Mouse (Mus musculus) embryonic fibroblast, embryonic 13.5 days (primary cell): ENCODE data around the gene Dusp18. TPM values are rescaled to one million over a fixed set of nuclear protein-coding genes. Genes with fewer than 3 reads are reported as not detected.

Experiments used
- H3K27ac ChIP-seq: 2 replicates; pipeline ENCODE4 v1.5.1; 2012; ENCODE audit warnings: low read length, control low read depth, inconsistent platforms; ENCODE audit not compliant: insufficient read depth
- H3K4me1 ChIP-seq: 2 replicates; pipeline ENCODE4 v1.6.1; 2011; ENCODE audit warnings: low read length; ENCODE audit not compliant: control insufficient read depth, insufficient read depth
- H3K4me3 ChIP-seq: 2 replicates; pipeline ENCODE4 v1.5.1; 2011; ENCODE audit warnings: mild to moderate bottlenecking, control low read depth, low read length; ENCODE audit not compliant: insufficient read depth
- CTCF ChIP-seq: IDR thresholded peaks from 2 replicates; pipeline ENCODE4 v1.5.1; 2011; ENCODE audit warnings: mild to moderate bottlenecking, control low read depth, low read length, moderate library complexity, borderline replicate concordance; ENCODE audit not compliant: insufficient read depth
- POLR2A ChIP-seq: IDR thresholded peaks from 2 replicates; pipeline ENCODE4 v1.6.1; 2011; ENCODE audit warnings: low read depth, mild to moderate bottlenecking, control low read depth, low read length, moderate library complexity
- polyA plus RNA-seq: library from polyadenylated mRNA; stranded (reverse); fragments of >200 nt; gene quantifications from 2 replicates; pipeline ENCODE4 v1.2.4, GENCODE M21; 2011; ENCODE audit warnings: low read depth; ENCODE audit not compliant: missing spikeins, insufficient read length

Gene Dusp18
- polyA plus RNA-seq, 1 experiment = 12.6 TPM

GRCm38 (mm10) chr11:3887331-3887730, 7.7 kb upstream of the Dusp18 start:
- TF ChIP-seq CTCF = no peak
- TF ChIP-seq POLR2A = no peak
- H3K4me3 ChIP-seq = no peak overlapping the region
- H3K27ac ChIP-seq = no peak overlapping the region
- no peaks in the 10 kb centered on the region for H3K4me1 ChIP-seq

DNA sequence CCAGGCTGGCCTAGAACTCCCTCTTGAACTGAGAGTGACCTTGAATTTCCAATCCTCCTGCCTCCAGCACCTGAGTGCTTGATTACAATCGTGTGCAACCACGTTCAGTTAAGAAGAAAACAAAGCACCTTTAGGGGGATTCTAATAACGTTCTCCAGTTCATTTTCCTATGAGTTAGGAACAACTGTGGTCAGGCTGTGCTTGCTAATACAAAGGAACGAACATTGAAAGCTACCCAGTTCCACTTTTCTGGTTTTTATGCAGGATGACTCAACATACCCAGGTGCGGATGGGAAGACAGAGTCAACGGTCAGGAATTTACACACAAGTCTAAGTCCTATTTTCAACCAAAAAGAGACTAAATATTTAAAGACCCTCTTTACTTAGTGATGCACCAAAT, 1.1 kb upstream of the Dusp18 start:
- H3K27ac ChIP-seq = no peak overlapping the region
- TF ChIP-seq CTCF (no peak), POLR2A (no peak)
- no peak overlapping the region for H3K4me3 ChIP-seq
- no peaks in the 10 kb centered on the region for H3K4me1 ChIP-seq

GRCm38 (mm10) chr11:3895458-3895857, 418 bp downstream of the Dusp18 start:
- Histone ChIP-seq H3K4me1 (0 out of 2 replicates have a peak, but pooled peaks cover 2% of the 10 kb centered on the region), H3K27ac (peak overlapping the region; percentile 14), H3K4me3 (peak overlapping the region; percentile 62)
- TF ChIP-seq POLR2A (no peak), CTCF (no peak)

- Histone ChIP-seq H3K4me1 (0 out of 2 replicates have a peak, but pooled peaks cover 2% of the 10 kb centered on the region), H3K4me3 (no peak overlapping the region), H3K27ac (no peak overlapping the region)
- TF ChIP-seq POLR2A = no peak
- TF ChIP-seq CTCF = no peak
Observed at GRCm38 (mm10) chr11:3895933-3896332, 893 bp downstream of the Dusp18 start.

DNA sequence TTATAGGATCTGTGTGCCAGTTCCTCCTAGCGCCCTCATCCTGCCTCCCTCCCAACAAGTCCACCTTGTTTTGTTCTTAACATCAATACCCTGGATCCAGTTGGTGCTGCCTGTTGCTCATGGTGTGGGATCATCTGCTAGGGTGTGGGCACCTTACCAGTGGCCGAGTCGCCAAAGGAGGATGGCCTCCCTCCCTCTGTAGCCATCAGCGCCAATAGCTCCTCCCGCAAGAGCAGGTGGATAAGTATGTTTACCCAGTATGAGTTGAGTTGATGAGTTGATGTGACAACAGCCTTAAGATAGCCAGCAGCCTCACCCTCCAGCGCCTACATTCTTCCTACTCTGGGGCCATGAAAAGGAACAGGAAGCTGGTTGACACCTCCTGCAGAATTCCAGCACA, 5.3 kb downstream of the Dusp18 start:
- Histone ChIP-seq H3K27ac (no peak overlapping the region), H3K4me3 (no peak overlapping the region), H3K4me1 (0 out of 2 replicates have a peak, but pooled peaks cover 2% of the 10 kb centered on the region)
- no peak for TF ChIP-seq CTCF
- TF ChIP-seq POLR2A = no peak

- no peak for TF ChIP-seq POLR2A
- TF ChIP-seq CTCF = no peak
- Histone ChIP-seq H3K27ac (no peak overlapping the region), H3K4me3 (no peak overlapping the region), H3K4me1 (0 out of 2 replicates have a peak, but pooled peaks cover 2% of the 10 kb centered on the region)
Observed at GRCm38 (mm10) chr11:3902516-3902915, 7.5 kb downstream of the Dusp18 start.

- no peak overlapping the region for H3K4me3 ChIP-seq
- no peak overlapping the region for H3K27ac ChIP-seq
- 0 out of 2 replicates have a peak, but pooled peaks cover 2% of the 10 kb centered on the region for H3K4me1 ChIP-seq
- TF ChIP-seq CTCF = no peak
- no peak for TF ChIP-seq POLR2A
Observed at GRCm38 (mm10) chr11:3903046-3903445, 8.0 kb downstream of the Dusp18 start.

DNA sequence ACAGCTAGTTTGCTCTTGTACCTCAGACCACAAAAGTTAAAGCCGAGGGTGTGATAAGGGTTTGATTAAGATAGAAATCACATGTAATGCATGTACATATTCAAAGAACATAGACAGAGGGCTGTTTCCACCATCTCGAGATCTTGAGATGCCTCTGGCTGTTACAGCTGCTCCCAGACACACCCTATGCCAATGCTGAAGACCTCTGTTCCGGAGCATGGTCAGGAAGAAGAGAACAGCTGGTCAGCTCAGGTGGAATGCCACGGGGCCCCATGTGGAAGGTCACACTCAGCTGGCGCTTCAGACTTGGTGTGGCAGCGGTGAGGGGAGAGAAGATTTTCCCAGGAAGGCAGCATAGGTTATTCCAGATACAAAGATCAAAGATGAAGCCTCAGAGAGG, 9.6 kb downstream of the Dusp18 start:
- H3K27ac ChIP-seq = no peak overlapping the region
- TF ChIP-seq POLR2A (no peak), CTCF (no peak)
- no peak overlapping the region for H3K4me3 ChIP-seq
- H3K4me1 ChIP-seq = 0 out of 2 replicates have a peak, but pooled peaks cover 2% of the 10 kb centered on the region

GRCm38 (mm10) chr11:3905446-3905845, 10.4 kb downstream of the Dusp18 start:
- H3K4me3 ChIP-seq = no peak overlapping the region
- no peak overlapping the region for H3K27ac ChIP-seq
- TF ChIP-seq POLR2A (no peak), CTCF (no peak)
- 0 out of 2 replicates have a peak, but pooled peaks cover 4% of the 10 kb centered on the region for H3K4me1 ChIP-seq

- Histone ChIP-seq H3K4me3 (no peak overlapping the region), H3K27ac (peak overlapping the region; percentile 38), H3K4me1 (0 out of 2 replicates have a peak, but pooled peaks cover 4% of the 10 kb centered on the region)
- TF ChIP-seq CTCF = no peak
- no peak for TF ChIP-seq POLR2A
Observed at GRCm38 (mm10) chr11:3909236-3909635, 14.2 kb downstream of the Dusp18 start.
